Mouse (Mus musculus): ENCODE measurements at regions not wholly inside any gene's neighbourhood (a gene's known extent, or its start where the extent isn't known, plus 50 kb on each side); places are given as distances from the start of the nearest gene placed in this dataset.
"Not testable (repeated sequence)": the region's sequence is repeated elsewhere in the genome, so short reads cannot be mapped to it uniquely, and the experiment has no call there.

DNA sequence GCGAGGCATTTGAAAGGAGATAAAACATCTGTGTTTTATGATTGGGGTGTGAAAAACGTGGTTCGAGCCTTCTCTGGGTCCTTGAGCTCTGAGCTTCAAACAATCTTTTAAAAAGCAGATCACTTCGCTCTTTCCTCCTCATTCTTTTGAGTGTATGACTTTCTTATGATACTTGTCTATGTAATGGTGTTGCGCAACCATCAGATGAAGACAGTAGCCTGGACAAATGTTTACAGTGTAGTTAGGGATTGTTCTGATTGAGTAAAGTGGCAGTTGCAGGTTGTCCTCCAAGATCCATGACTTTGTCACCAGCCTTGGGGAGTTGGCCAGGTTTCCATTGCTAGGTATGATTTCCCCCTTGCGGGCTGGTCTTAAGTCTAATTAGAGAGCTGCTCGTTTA lies 116.1 kb upstream of the Pfn2 start:
- DNase-seq (ENCODE audit: low spot score in 2 of 2), result no peak

DNA sequence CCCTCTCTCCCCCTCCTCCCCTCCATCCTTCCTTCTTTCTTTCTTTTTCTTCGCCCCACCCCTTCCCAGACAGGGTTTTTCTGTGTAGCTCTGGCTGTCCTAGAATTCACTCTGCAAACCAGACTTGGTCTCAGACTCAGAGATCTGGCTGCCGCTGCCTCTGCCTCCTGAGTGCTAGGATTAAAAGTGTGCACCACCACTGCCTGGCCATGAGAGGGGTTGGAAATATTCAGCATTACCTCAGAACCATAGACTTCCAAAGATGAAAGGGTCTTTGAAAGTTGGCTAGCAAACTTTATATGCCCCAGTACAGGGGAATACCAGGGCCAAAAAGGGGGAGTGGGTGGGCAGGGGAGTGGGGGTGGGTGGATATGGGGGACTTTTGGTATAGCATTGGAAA lies 122.7 kb upstream of the Pfn2 start:
- not testable (repeated sequence) for DNase-seq (ENCODE audit: low spot score in 2 of 2)

DNA sequence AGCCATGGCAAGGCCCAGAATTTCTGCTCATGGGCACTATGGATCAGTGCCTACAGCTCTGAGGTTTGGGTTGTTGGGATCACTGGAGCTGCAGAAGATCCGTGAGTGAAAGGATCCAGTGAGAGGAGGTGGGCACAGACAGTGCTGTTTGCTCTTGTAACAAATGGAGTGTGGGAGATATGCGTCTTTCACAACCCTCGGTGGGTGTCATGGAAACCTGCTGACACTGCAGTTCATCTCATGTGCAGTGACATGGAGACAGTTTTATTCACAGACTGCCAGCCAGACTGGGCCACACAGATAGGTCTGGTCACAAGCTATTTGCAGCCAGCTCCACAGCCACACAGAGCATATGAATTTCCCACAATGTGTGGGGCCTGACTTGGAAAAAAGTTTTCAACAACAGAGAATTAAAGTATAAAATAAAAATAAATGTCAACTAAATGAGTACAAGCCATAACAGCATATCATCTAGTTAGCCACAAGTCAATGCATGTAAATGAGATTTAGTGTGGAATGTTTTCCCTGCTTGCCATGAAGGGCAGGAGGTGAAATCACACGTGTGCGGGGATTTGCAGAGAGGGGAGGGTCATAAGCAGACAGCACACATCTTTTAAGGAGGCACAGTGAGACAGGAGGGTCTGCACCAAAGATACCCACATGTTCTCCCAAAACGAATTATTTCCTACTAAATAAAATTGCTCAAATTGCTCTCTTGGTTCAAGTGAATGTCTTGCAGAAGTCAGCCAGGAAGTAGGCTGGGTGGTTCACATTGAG lies 124.8 kb upstream of the Pfn2 start:
- DNase-seq (ENCODE audit: low spot score in 2 of 2), result no peak

DNA sequence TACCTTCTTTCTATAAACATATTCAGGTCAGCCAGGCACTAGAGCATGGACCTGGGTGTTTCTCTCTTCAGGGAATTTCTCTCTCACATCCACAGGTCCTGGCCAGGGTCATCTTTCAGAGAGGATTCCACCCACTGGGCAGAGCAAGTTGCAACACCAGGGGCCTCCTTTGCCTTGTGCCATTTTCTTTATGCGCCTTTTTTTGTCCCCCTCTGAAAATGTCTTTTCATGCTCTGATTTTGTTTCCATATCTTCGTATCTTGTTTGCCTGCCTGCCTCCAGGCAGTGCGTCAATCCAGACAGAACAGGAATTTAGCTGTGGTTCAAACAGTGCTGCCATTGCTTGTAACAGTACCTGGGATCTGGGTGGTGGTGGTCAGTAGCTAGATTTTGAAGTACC lies 125.7 kb upstream of the Pfn2 start:
- no peak for DNase-seq (ENCODE audit: low spot score in 2 of 2)

DNA sequence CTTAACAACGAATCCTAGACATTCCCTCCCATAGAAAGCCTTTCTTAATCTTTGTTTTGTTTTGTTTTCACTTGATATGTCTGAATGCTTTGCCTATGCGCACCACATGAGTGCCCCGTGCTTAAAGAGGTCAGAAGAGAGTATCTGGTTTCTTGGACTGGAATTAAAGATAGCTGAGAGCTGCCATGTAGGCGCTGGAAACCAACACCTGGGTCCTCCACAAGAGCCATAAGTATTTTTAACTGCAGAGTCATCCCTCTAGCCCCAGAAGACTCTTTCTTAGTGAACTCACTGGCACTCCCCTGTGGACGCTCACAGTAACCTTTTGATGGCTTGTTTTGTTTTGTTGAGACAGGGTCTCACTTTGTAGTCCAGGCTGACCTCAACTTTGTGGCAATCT lies 127.5 kb upstream of the Pfn2 start:
- no peak for DNase-seq (ENCODE audit: low spot score in 2 of 2)

DNA sequence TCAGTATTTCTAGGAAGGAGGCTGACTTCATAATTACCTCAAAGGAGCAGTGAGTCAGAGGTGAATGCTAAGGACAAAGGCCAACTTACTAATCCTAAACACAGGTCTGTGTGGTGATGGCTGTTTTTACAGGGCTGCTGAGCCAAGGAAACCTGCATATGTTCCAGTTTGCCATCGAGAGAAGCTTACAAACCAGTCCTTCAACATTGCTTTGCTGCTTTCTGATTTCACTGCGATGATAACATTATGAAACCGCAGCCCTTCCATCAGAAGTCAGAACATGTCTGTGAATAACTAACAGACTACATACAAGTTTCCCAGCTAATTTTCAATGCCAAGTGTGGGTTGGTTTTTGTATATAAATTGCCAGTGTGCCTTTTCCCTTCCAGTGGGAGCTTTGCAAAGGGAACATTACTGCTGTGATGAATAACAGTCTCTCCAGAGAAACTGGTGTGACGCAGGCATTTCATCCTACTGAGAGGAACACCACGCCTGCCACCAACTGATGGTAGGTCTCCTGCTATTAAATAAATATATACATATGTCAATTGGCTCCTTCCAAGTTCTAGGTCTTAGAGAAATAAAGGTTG lies 128.9 kb upstream of the Pfn2 start:
- DNase-seq (ENCODE audit: low spot score in 2 of 2), result no peak

DNA sequence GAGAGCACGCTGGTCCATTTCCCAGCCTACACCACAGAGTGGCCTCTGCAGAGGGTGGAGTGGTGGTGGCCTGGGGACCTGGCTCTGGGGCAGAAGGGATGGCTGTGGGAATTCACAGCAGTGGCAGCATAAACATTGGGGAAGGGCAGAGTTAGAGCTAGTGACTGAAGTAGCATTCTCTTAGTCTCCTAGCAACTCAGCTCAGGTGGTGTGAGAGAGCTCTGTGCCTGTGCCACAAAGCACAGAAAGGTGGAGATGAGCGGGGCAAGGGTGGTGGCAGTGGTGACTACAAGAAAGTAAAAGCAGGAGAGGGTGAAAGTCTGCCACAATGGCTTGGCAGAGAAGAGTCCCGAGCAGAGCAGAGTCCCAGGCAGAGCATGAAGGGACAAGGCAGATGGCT lies 140.3 kb upstream of the Pfn2 start:
- no peak for DNase-seq (ENCODE audit: low spot score in 2 of 2)

DNA sequence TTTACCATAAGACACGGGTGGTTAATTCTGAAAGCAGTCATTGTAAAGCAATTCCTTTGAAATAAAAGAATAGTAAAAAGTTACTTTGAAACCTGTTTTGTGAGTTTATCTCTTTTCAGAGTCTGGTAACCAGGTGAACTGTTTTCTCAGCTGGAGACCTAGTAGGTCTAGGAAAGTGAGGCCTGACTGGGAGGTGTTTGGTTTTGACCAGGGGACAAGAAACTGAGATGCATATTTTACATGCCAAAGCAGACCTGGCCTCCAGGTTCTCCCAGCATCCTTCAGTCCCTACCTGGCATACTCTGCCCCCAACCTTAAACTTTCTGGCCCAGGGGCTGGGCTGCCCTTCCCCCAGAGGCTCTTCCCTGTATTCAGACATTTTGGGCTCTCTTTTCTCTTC lies 142.9 kb upstream of the Pfn2 start:
- no peak for DNase-seq (ENCODE audit: low spot score in 2 of 2)

DNA sequence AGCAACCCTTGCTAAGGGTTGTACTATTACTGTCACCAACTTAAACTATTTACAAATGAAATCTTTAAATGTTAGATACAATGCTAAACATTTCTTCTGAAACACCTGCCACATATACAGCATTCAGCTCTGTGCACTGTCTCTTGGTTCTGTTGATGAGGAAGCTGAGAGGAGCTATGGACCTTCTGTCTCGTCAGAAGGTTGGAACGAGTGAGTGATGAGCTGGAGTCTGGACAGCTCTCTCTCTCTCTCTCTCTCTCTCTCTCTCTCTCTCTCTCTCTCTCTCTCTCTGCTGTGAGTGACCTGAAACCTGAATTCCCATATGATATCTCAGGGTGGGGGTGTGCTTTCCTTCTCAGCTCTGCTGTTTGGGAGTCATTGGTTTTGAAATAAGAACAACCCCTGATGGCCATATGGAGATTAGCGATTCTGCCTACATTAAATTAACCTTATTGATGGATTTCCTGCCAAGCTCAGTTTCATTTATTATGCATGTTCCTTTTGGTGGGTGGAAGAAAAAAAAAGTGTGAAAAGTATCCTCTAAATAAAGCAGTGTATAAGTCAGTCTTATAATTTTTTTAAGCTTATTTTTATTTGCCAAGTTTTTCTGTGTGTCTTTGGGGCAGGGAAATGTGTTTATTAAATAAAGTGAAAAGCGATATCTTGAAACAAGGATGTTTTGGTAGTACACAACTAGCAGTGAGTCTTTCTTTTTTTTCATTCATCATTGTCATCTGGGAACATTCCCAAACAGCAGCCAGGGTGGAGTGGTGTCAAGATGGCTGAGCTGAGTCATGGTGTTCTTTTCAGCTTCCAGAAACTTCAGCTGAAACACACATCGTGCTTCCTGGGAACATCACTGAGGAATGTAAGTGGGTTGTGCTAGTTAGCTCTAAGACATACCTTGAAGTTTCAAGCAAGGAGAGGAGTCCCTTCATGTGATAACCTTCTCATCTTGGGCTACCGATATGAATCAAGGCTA lies 150.5 kb upstream of the Pfn2 start:
- DNase-seq (ENCODE audit: low spot score in 2 of 2), result no peak

DNA sequence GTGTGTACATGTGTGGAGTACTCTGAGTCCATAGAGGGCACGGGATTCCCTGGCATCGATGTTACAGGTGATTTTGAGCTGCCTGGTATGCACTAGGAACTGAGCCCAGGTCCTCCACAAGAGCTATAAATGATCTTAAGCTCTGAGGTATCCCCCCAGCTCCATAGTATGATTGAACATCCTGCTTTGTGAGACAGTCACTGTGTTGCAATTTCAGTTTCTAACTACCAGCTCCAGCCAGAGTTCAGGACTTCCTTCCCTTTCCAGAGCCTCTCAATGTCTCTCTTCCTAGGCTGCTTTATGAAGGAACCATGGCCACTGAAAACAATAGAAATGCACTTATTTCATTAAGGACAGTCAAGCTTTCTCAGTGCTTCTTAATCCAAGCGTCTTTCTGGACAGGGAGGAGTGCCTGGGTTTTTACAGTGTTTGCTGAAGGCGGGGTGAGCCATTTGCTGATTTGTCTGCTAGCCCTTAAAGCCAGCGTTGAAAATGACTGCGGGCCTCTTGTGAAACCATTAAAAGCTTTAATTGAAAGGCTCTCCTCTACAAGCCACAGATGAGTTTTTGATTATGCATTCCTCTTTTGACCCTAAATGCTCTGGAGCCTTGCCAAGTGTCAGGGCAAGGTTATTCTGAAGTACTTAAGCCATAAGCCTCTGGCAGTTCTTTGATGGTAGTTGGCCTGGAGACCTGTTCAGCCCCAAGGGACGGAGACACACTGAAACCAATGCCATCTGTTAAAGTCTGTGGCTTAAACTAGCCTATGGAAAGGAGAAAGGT lies 155.1 kb upstream of the Pfn2 start:
- DNase-seq (ENCODE audit: low spot score in 2 of 2), result no peak

DNA sequence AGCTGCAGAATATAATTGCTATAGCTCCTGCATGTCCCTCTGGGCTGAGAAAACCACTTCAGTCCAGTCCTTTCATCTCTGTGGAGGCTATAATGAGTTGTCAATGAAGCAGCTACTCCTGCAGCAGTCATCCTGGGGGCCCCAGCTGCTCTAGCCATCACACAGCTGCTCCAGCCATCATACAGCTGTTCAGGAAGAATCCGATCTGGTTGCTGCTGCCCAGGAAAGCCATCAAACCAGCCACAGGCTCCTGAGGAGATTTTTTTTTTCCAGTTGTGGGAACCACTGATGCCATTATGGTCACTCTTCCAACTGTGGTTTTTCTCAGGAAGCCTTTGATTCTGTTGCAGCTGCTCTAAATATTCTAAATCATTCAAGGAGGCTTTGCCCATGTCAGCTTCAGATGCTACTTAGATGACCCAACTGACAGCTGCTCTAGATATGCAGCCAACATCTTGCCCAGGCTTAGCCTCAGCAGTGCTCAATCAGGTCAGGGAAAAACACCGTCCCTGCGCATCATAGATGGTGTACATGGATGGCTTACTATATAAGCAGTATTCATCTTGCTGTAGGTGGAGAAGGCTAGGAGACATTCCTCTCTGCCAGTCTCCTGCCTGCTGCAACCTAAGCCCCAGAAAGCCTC lies 177.0 kb upstream of the Pfn2 start:
- no peak for DNase-seq (ENCODE audit: low spot score in 2 of 2)

DNA sequence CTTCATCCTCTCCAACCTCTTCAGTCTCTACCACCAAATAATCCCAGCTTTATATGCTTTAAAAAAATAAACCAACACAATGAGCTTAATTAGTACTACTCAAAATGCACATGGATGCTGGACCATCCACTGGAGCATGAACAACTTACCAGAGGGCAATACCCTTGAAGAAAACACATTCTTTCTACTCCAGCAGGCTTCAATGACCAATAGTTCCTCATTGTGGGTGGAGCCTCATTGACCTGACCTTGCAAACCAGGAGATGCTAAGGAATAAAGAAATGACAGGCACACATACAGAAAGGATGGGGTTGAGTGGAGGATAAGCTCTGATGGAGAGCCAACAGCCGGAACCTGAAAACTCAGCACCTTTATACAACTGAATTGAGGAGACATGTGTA lies 201.7 kb upstream of the Pfn2 start:
- no peak for DNase-seq (ENCODE audit: low spot score in 2 of 2)

DNA sequence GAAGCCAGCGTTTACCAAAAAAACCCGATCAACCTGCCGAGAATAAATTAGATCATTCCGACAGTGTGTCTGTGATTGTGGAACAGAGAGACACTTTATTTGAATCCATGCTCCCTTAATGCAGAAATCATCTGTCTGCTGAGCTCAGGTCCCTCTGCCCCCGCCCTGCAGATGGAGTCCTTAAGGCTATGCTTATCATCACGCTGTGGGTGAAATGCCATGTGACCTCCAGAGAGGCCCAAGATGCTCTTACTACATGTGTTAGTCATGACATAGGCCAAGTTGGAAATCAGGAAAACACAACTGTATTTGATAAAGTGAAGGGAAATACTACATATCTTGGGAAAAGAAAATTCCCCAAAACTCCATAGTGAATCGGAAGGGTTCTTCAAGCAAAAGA lies 206.8 kb upstream of the Pfn2 start:
- no peak for DNase-seq (ENCODE audit: low spot score in 2 of 2)

DNA sequence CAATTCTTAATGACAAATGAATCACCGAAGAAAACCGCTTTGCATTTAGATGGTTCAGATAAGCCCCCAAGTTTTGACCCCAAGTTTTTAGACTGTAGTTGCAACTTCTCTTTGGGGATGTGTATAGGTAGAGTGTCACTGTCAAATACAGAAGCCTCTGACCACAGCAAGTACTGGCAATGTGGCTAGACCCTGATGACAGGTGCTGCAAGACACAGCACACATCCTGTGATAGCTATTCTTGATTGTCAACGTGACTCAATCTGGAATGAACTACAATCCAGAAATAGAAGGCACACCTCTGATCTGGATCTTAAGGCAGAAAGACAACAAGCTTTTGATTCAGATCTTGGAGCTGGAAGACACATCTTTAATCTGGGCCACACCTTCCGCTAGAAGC lies 207.3 kb upstream of the Pfn2 start:
- no peak for DNase-seq (ENCODE audit: low spot score in 2 of 2)

DNA sequence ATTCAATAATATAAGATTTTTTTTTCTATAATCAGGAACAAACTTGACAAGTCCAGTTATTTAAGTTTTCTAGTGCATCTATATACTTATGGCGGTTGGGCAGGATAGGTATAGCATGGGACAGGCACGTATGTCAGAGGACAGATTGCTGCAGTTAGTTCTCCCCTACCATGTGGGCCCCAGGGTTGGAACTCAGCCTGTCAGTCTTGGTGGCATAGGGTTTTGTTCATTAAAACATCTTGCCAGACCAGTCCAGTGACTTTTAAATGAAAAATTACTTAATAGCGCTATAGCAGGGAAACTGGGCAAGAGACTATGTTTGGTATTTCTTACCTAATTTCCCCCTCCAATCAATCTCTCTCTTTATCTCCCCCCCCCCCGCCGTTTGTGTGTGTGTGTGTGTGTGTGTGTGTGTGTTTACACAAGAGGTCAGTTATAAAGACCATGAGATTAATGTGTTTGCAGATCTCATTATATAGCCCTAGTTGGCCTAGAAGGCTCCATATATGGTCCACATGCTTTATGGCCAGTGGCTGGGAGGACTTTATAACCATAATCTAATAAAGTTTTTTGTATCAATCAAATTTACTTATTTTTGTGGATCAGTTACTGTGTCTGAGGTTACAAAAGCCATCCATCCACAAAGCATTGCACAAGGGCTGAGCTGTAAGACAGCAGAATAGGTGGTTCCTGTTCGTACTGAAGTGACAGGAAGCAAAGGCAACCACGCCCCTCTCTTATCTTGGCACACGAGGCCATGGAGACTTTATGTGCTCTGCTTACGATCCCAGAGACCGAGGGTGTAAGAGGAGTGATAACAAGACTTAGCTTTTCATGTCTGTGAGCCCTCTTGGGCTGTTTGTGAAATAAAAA lies 208.5 kb upstream of the Pfn2 start:
- no peak for DNase-seq (ENCODE audit: low spot score in 2 of 2)

DNA sequence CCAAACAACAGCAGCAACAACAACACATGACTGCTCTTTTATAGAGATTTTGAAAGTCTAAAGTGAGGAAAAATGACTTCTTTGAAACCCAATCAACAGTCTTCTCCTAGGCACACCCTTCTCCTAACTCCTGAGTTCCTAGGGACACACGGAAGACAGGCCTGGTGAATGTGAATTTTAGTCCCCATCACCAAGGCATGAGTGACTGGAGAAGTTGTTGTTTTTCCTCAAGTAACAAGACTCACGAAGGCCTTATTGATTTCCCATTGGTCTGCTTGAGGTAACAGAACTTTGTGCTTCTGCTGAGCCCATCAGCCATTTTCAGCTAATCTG lies 209.2 kb upstream of the Pfn2 start:
- DNase-seq (ENCODE audit: low spot score in 2 of 2), result no peak

DNA sequence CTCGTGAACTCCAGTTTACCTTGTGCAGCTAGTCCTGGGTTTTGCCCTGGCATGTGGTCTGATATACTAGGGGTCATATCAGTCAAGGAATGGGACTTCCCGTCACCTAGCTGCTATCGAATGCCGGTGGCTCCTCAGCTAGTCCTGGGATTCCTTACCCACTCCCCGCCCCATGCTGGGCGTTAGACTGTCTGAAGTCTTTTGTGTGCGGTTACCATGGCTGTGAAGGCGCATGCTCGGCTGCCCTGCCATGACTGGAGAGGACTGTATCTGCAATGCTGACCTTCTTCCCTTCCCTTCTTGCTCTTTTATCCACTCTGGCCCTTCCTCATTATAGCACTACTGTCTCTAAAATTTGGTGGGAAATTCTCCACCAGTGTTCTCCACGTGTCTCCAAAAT lies 210.3 kb upstream of the Pfn2 start:
- no peak for DNase-seq (ENCODE audit: low spot score in 2 of 2)

DNA sequence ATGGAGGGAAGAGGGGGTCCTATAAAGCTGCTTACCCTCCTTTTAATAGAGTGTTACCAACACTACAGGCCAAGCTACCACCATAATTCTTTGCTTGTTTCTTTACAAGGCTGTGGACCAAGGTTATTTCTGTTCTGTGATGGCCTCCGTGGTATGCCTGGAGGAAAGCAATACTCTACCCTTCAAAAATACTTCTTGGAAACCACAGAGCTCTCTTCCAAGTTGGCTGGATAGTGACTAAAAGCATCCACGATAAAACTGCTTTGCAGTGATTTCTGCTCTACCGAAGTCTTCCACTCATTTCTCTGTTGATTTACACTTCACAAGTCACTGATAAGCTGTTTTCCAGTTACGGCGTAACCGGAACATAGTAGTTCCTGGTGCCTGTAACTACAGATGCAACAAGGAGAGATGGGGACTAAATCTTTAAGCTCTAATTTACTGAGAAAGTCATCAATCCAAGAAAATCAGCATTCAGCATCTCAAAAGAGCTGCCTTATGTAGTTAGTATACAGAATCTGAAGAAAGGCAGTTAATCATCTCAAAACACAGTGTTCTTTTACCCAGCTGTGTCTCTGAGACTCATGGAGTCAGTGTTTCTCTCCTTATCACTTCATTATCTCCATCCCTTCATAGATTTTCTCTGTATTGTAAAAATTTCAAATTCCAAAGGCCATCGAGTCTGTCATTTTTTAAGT lies 216.1 kb upstream of the Pfn2 start:
- DNase-seq (ENCODE audit: low spot score in 2 of 2), result no peak

DNA sequence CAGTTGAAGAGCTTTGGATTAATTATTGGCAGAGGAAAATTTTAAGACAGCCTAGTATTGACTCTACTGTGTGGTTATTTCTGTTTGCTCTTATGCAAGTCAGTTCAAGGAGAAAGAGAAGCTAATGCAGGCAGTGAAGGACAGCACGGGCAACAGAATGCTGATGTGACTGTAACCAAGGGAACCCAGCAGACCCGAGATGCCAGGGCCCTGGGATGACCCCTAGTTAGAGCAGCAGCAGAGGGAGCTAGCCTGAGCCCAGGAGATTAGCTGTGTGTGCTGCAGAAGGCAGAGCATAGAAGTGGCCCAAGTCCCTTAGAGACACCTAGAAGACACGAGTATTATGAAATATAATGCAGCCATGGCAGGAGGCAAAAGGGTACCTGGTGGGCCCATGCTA lies 223.7 kb upstream of the Pfn2 start:
- DNase-seq (ENCODE audit: low spot score in 2 of 2), result no peak

All from heart, adult 9 months (tissue).